Mouse (Mus musculus) lung, postnatal 4 days (tissue): Measurements from ENCODE around the gene Nucb1.
"Not testable (repeated sequence)": the region's sequence is repeated elsewhere in the genome, so short reads cannot be mapped to it uniquely, and the experiment has no call there.

Source experiments
- DNase-seq, 2 experiments: peaks; one replicate each; pipeline ENCODE4 v3.0.0; 2021

Nucb1 gene

GRCm38 (mm10) chr7:45509912-45510787 is at the start of gene Nucb1:
TSS of gene Nucb1 (minus strand) at chr7:45510406.
- DNase-seq, result peak; percentile 94 to 95

- peak; percentile 25 to 70 for DNase-seq
Observed at GRCm38 (mm10) chr7:45558907-45559306, 48.7 kb upstream of the Nucb1 start.

GRCm38 (mm10) chr7:45555787-45556186 is 45.6 kb upstream of the Nucb1 start:
- peak; percentile 82 to 87 for DNase-seq

GRCm38 (mm10) chr7:45554744-45555143 is 44.5 kb upstream of the Nucb1 start, which contains the start of gene Hsd17b14:
TSS of gene Hsd17b14 (plus strand) at chr7:45554893.
- no peak for DNase-seq

GRCm38 (mm10) chr7:45553990-45554389 is 43.8 kb upstream of the Nucb1 start:
- no peak for DNase-seq

- no peak for DNase-seq
Observed at GRCm38 (mm10) chr7:45553519-45553918, 43.3 kb upstream of the Nucb1 start.

- DNase-seq, result no peak
Observed at GRCm38 (mm10) chr7:45551512-45551883, 41.3 kb upstream of the Nucb1 start.

- DNase-seq, result no peak
Observed at GRCm38 (mm10) chr7:45550821-45551511, 40.8 kb upstream of the Nucb1 start.

- DNase-seq, result no peak
Observed at GRCm38 (mm10) chr7:45549641-45550436, 39.6 kb upstream of the Nucb1 start.

GRCm38 (mm10) chr7:45544525-45544924 is 34.3 kb upstream of the Nucb1 start:
- no peak for DNase-seq

GRCm38 (mm10) chr7:45540213-45540612 is 30.0 kb upstream of the Nucb1 start:
- no peak for DNase-seq

- no peak for DNase-seq
Observed at GRCm38 (mm10) chr7:45539095-45539494, 28.9 kb upstream of the Nucb1 start.

- DNase-seq, result peak; percentile 52 to 55
Observed at GRCm38 (mm10) chr7:45538163-45539041, 28.2 kb upstream of the Nucb1 start.

GRCm38 (mm10) chr7:45537602-45538001 is 27.4 kb upstream of the Nucb1 start:
- no peak for DNase-seq

- no peak for DNase-seq
Observed at GRCm38 (mm10) chr7:45535676-45536075, 25.5 kb upstream of the Nucb1 start.

- no peak for DNase-seq
Observed at GRCm38 (mm10) chr7:45530643-45531042, 20.4 kb upstream of the Nucb1 start.

- peak; percentile 26 to 56 for DNase-seq
Observed at GRCm38 (mm10) chr7:45529461-45529860, 19.3 kb upstream of the Nucb1 start.

GRCm38 (mm10) chr7:45527169-45527568 is 17.0 kb upstream of the Nucb1 start:
- not testable (repeated sequence) for DNase-seq

GRCm38 (mm10) chr7:45526474-45527120 is 16.4 kb upstream of the Nucb1 start:
- DNase-seq, result peak in 1 of 2 experiments; percentile 31

- DNase-seq, result peak; percentile 96 to 97
Observed at GRCm38 (mm10) chr7:45525809-45526473, 15.7 kb upstream of the Nucb1 start, which contains the start of the genes Ppp1r15a and Plekha4. TSS of gene Ppp1r15a (minus strand) at chr7:45526268. TSS of gene Plekha4 (plus strand) at chr7:45526330.
